Mouse (Mus musculus): Measurements from ENCODE around the gene Lmntd2. TPM values are rescaled to one million over a fixed set of nuclear protein-coding genes. Genes with fewer than 3 reads are reported as not detected.
A peak's percentile ranks its signal among the peaks of the same experiment; 100 is the strongest.

The Lmntd2 gene
- total RNA-seq, 2 experiments from 2014 or later, result not detected

- DNase-seq, result no peak
These were observed 23.7 kb downstream of the Lmntd2 start for GRCm38 (mm10) chr7:141190220-141190619.

GRCm38 (mm10) chr7:141188733-141189132 lies 25.1 kb downstream of the Lmntd2 start:
- no peak for DNase-seq

GRCm38 (mm10) chr7:141188194-141188593 lies 25.7 kb downstream of the Lmntd2 start:
- no peak for DNase-seq

GRCm38 (mm10) chr7:141176173-141176572 lies 37.7 kb downstream of the Lmntd2 start:
- DNase-seq, result peak; percentile 86 to 90

- no peak for DNase-seq
These were observed 38.8 kb downstream of the Lmntd2 start for GRCm38 (mm10) chr7:141175068-141175467.

GRCm38 (mm10) chr7:141173323-141173850 lies 40.5 kb downstream of the Lmntd2 start:
- no peak for DNase-seq

- peak; percentile 94 for DNase-seq
These were observed 41.5 kb downstream of the Lmntd2 start, which contains the start of gene Rnh1 for GRCm38 (mm10) chr7:141172116-141173006. TSS of gene Rnh1 (minus strand) at chr7:141172857.

- no peak for DNase-seq
These were observed 44.0 kb downstream of the Lmntd2 start for GRCm38 (mm10) chr7:141169866-141170265.

- peak in 1 of 2 experiments; percentile 26 for DNase-seq
These were observed 44.6 kb downstream of the Lmntd2 start for GRCm38 (mm10) chr7:141169300-141169699.

GRCm38 (mm10) chr7:141168518-141168953 lies 45.3 kb downstream of the Lmntd2 start:
- DNase-seq, result peak; percentile 79 to 84

- DNase-seq, result peak; percentile 45 to 54
These were observed 45.9 kb downstream of the Lmntd2 start for GRCm38 (mm10) chr7:141167901-141168517.

- DNase-seq, result peak in 1 of 2 experiments; percentile 39
These were observed 49.0 kb downstream of the Lmntd2 start for GRCm38 (mm10) chr7:141164850-141165249.

GRCm38 (mm10) chr7:141164397-141164796 lies 49.5 kb downstream of the Lmntd2 start:
- no peak for DNase-seq

Small RNA genes lying within 50 kb of the gene (microRNA-seq; reads per million reads assigned to microRNA genes)
- gene Mir210, result 110 to 403 reads per million in 2 experiments

Other genes starting within 250 kb of the Lmntd2 start
- 1 to 10 TPM; 2.6 to 8.3 TPM for gene Ifitm1, start 246.9 kb downstream of the Lmntd2 start, total RNA-seq (2021)
- 100 to 1,000 TPM in 1 of 2 experiments, 10 to 100 TPM in 1; 94.8 to 129 TPM for gene Ifitm3, start 203.3 kb downstream of the Lmntd2 start, total RNA-seq (2021)
- gene Ifitm6, start 196.2 kb downstream of the Lmntd2 start, total RNA-seq (2021), result not detected
- gene Gm17387, start 184.9 kb downstream of the Lmntd2 start, total RNA-seq (2021), result not detected
- gene B4galnt4, start 153.0 kb downstream of the Lmntd2 start, total RNA-seq (2021), result not detected
- 1 to 10 TPM in 1 of 2 experiments, under 1 TPM in 1; 0.37 to 1.6 TPM for gene Pkp3, start 135.9 kb downstream of the Lmntd2 start, total RNA-seq (2021)
- 1 to 10 TPM; 4.2 to 4.7 TPM for gene Sigirr, start 113.5 kb downstream of the Lmntd2 start, total RNA-seq (2021)
- gene Ano9, start 96.3 kb downstream of the Lmntd2 start, total RNA-seq (2021), result not detected
- gene Ptdss2, start 91.7 kb downstream of the Lmntd2 start, total RNA-seq (2021), result 10 to 100 TPM; 28.1 to 30.3 TPM
- gene Rnh1, start 41.2 kb downstream of the Lmntd2 start, total RNA-seq (2021), result 10 to 100 TPM; 71.5 to 77.6 TPM
- 100 to 1,000 TPM in 1 of 2 experiments, 10 to 100 TPM in 1; 91.4 to 103 TPM for gene Hras, start 20.1 kb downstream of the Lmntd2 start, total RNA-seq (2021)
- gene Lrrc56, start 19.9 kb downstream of the Lmntd2 start, total RNA-seq (2021), result 1 to 10 TPM; 2.0 to 3.4 TPM
- under 1 TPM; 0.57 to 0.87 TPM for gene Rassf7, start 1.8 kb upstream of the Lmntd2 start, total RNA-seq (2021)
- 10 to 100 TPM; 33.7 to 34.8 TPM for gene Phrf1, start 14.7 kb upstream of the Lmntd2 start, total RNA-seq (2021)
- gene Irf7, start 52.4 kb upstream of the Lmntd2 start, total RNA-seq (2021), result 1 to 10 TPM; 2.3 to 3.1 TPM
- gene Cdhr5, start 62.7 kb upstream of the Lmntd2 start, total RNA-seq (2021), result not detected
- gene Sct, start 65.1 kb upstream of the Lmntd2 start, total RNA-seq (2021), result not detected
- not detected for gene Drd4, start 77.9 kb upstream of the Lmntd2 start, total RNA-seq (2021)
- gene Deaf1, start 113.6 kb upstream of the Lmntd2 start, total RNA-seq (2021), result 10 to 100 TPM; 11.7 to 12.6 TPM
- gene Tmem80, start 113.7 kb upstream of the Lmntd2 start, total RNA-seq (2021), result 10 to 100 TPM; 14.6 to 15.7 TPM
- 1 to 10 TPM; 1.7 to 3.0 TPM for gene Eps8l2, start 124.8 kb upstream of the Lmntd2 start, total RNA-seq (2021)
- gene Taldo1, start 178.1 kb upstream of the Lmntd2 start, total RNA-seq (2021), result 100 to 1,000 TPM; 106 to 141 TPM
- gene Gatd1, start 200.1 kb upstream of the Lmntd2 start, total RNA-seq (2021), result 10 to 100 TPM; 11.3 to 12.4 TPM
- gene Cend1, start 215.4 kb upstream of the Lmntd2 start, total RNA-seq (2021), result 1 to 10 TPM in 1 of 2 experiments, under 1 TPM in 1; 0.80 to 1.3 TPM
- gene Slc25a22, start 223.8 kb upstream of the Lmntd2 start, total RNA-seq (2021), result 10 to 100 TPM; 45.6 to 59.1 TPM
- under 1 TPM; 0.21 to 0.42 TPM for gene Pidd1, start 229.9 kb upstream of the Lmntd2 start, total RNA-seq (2021)
- 1,000 to 10,000 TPM in 1 of 2 experiments, 100 to 1,000 TPM in 1; 998 to 1,000 TPM for gene Rplp2, start 233.3 kb upstream of the Lmntd2 start, total RNA-seq (2021)
- gene Pnpla2, start 241.1 kb upstream of the Lmntd2 start, total RNA-seq (2021), result 100 to 1,000 TPM; 387 to 566 TPM
- 10 to 100 TPM; 22.5 to 23.3 TPM for gene Cracr2b, start 247.0 kb upstream of the Lmntd2 start, total RNA-seq (2021)

All from heart, adult 18-20 months (tissue).